Mouse (Mus musculus): Measurements from ENCODE around the gene Slc2a13.
A peak's percentile ranks its signal among the peaks of the same experiment; 100 is the strongest.

Slc2a13 gene

GRCm38 (mm10) chr15:91495014-91495413 is 78.0 kb downstream of the Slc2a13 start:
- no peak for DNase-seq

DNA sequence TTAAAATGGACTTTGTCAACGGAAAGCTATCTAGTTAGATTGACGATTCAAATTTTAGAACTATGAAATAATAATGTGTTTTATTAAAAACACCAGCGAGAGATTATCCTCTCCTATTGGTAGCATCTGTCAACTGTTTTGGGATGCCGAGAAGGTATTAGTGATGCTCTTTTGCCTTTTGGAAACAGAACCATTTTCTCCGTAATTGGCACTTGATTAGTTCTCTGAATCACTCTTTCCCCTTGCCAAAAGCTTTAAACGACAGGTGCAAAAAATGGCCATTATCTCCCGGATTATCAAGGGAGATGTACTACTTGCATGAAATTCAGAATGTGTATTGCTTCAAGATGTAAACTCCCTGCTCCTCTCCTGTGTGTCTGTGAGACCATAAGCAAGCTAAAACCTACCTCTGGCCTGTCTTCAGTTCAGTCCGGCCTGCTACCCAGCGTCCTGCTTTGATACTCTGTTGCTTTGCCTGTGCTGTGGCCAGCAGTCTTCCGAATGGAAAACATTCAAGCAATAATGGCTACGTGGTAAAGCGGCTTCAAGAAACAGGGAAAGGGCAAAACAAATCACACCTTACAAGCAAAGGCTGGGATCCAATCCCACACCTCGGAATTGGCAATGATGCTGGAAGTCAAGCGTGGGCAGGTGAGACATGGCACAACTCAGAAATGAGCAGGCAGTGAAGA is 93.0 kb downstream of the Slc2a13 start:
- no peak for DNase-seq

DNA sequence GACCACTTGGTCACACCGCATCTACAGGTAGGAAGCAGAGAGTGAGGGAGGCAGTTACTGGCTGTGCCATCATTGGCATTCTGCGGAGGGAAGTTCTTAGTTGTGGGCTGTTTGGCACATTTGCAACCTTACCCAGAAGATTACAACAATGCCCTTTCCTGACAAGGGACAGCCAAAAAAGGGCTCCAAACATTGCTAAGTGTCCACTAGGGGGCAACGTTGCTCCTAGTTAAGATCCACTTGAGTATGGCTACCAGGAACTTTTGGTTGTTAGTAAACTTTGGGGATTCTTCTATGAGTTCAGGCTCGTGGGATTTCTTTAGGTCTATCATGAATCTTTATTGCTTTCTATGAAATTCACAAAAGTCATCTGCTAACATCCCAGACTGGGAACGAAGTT is 95.3 kb downstream of the Slc2a13 start:
- peak; percentile 27 to 50 for DNase-seq

- DNase-seq, result no peak
Observed at GRCm38 (mm10) chr15:91473690-91474409, 99.2 kb downstream of the Slc2a13 start.

DNA sequence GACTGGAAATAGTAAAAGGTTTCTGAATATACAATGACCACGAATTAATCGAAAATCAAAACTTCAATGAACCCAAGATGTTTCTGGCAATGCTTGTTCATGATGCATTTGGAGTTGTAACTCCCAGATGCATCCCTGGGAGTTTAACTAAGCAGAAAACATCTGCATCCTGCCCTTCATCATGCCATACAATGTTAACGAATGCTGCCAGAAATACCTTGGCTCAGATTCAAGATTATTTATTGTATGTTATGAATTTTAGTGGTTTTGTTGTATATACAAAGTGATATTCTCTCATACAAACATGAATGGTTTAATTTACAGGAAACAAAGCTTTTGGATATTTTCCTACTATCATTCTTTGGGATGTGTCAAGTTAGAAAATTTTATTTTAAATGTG is 107.7 kb downstream of the Slc2a13 start:
- DNase-seq, result no peak

DNA sequence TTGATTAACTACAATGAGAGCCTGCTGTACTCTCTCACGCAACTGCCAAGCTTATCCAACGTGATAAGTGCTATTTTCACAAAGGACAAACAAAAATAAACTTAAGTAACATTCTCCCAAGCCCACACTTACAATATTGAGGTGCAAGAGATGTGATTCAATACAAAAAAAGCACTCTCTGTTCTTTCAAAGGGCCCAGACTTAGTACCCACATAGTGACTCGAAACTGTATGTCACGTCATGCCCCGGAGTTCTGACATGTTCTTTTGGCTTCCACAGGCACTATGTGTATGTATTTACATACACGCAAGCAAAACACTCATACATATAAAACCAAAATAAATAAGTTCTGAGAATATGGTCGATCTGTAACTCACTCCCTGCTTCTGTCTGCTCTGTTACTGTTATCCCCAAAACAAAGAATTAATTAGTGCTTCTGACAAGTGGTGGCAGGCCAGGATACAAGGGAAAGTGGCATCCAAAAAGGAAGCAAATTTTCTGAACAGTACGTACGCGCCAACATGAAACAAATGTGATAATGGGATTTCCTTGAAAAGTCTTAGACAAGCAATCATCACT is 109.1 kb downstream of the Slc2a13 start:
- DNase-seq, result no peak

DNA sequence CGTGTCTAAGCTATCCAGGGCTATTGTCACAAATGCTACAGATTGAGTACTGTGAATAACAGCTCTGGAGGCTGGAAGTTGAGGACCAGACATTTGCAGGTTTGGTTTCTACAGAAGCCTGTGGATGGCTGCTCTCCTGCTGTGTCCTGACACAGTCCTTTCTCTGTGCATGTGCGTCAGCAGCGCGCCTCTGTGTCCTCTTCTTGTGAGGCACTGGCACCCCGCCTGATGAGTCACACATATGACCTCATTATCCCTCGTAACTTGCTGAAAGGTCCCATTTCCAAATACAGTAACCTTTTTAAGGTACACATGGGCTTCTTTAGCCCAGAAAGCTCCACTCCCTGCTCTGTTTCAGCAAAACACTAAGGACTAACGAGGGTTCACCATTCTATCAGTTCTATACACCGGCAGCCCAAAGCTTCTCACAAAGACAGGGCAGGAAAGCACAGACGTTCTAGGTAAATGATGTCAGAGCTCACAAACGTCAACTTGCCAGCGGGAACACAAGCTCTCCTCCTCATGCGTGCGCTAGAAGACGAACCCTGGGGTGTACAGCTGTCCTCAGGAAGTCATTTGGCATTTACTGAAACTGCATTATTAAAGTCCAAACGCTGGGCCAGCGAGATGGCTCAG is 109.9 kb downstream of the Slc2a13 start:
- no peak for DNase-seq

- no peak for DNase-seq
Observed at GRCm38 (mm10) chr15:91461940-91462339, 111.1 kb downstream of the Slc2a13 start.

- DNase-seq, result no peak
Observed at GRCm38 (mm10) chr15:91457202-91457601, 115.9 kb downstream of the Slc2a13 start.

DNA sequence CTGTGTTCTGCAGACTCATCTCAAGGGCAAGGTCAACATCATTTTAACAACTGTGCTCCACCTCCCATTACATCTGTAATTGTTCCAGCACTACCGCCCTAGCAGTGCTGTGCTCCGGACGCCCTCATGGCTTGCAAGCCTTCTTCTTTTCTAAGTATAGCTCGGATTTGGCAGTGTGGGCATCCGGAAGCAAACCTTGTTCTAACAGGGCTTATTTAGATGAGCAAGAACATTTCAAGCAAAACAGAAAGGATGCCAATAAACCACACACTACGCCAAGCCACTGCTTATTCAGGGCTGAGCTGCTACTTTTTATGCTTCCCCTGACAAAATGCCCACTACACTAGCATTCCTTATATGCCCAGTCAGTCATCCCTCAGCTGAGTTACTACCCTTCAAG is 127.7 kb downstream of the Slc2a13 start:
- DNase-seq, result no peak

DNA sequence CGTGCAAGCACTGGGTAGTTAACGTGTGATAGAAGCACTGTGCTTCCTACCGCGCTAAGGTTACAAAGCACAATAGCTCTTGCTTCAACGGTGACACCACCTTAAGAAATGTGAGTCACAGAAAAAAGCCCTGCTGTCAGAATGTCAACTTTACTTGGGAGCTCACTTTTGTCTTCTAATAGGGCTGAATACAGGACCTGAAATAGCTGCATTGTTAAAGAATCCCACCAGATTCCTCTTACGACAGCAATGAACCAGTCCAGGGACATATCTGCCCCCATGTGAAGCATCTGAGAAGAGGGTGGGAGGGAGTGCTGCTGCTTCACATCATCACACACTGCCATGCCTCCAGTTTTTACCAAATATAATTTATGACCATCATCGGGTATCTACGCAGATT is 129.6 kb downstream of the Slc2a13 start:
- DNase-seq, result no peak

- no peak for DNase-seq
Observed at GRCm38 (mm10) chr15:91439883-91440282, 133.2 kb downstream of the Slc2a13 start.

DNA sequence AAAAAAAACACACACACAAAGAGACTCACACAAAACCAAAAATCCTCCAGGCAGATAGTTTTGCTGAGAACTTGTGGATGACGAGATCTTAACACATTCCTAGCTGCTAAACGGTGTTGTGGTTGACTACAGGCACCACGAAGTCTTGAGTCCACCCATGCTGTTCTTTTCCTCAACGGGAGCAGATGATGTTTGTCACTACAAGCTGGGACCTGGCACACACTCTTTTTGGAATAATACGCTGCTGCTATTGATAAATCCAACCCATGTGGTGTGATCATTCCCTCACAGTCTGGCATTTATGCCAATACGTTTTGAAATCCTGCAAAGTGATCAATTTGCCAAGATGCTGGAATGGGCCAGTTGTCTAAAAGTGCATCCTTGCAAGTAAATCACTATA is 147.6 kb downstream of the Slc2a13 start:
- DNase-seq, result no peak

DNA sequence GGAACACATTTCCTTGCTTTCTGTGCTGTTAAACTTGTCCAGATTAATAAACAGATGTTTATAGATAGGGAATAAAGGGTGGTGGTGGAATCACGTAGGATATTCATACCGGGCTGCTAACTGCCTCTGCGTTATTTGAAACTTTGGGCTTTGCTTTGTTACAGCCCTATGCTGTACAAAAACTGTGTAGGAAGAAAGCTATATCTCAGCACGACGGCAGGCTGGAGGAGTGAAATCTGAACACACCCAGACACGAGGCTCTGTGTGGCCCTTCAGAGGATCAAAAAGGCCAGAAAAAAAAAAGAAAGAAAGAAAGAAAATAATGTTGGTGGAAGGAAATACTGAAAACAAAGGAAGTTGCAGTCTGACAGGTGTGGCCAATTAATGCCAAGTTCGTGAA is 166.1 kb downstream of the Slc2a13 start:
- no peak for DNase-seq

DNA sequence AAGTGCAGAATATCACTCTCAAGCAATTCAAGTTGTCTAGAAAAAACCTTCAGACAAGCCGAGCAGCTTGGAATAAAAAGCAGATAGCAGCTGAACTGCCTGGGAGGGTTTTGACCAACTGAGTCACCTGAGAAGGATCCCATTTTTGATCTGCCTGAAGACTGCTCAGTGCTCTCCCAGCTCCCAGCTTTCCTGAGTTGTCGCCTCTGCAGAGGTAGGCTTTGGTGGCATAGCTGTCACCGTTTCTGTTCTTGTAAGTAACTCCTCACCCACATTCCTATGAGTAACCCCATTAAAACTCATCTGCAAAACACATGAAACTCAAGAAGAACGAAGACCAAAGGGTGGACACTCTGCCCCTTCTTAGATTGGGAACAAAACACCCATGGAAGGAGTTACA is 177.9 kb downstream of the Slc2a13 start:
- DNase-seq, result no peak

GRCm38 (mm10) chr15:91383694-91384093 is 189.4 kb downstream of the Slc2a13 start:
- DNase-seq, result no peak

DNA sequence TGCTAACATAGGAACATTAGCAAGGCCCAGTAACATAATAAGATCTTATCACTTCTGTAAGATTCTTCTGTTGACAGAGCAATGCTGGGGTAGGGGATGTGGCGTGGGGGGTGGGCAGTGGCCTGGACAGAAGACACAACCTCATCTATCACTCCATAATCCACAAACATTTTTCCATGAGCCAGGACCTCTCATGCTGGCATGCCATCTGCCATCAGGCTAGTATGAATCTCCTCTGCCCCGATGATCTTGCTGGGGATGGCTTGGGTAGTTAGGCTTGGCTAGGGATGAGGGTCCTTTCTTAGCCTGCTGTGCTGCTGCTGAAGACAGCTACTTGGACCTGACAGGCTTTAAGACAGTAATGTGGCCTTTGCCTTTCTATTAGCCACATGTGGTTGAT is 190.5 kb downstream of the Slc2a13 start:
- no peak for DNase-seq

GRCm38 (mm10) chr15:91381864-91382263 is 191.2 kb downstream of the Slc2a13 start:
- DNase-seq, result no peak

GRCm38 (mm10) chr15:91378751-91379325 is 194.2 kb downstream of the Slc2a13 start:
- DNase-seq, result no peak

GRCm38 (mm10) chr15:91377568-91377967 is 195.5 kb downstream of the Slc2a13 start:
- DNase-seq, result no peak

GRCm38 (mm10) chr15:91377105-91377504 is 196.0 kb downstream of the Slc2a13 start:
- no peak for DNase-seq

- DNase-seq, result no peak
Observed at GRCm38 (mm10) chr15:91374441-91374840, 198.6 kb downstream of the Slc2a13 start.

- no peak for DNase-seq
Observed at GRCm38 (mm10) chr15:91373203-91373584, 199.9 kb downstream of the Slc2a13 start.

Data from kidney, adult 8-10 months (tissue).